Mouse (Mus musculus) kidney, embryonic 16.5 days (tissue): ENCODE measurements at regions not wholly inside any gene's neighbourhood (a gene's known extent, or its start where the extent isn't known, plus 50 kb on each side); places are given as distances from the start of the nearest gene placed in this dataset.

Experiments
- ATAC-seq: fragments of 200-750 bp; cut with Nextera tagmentation; 2 replicates; pipeline ENCODE4 v1.8.0; 2017; ENCODE audit warnings: moderate TSS enrichment; ENCODE audit not compliant: low FRiP score, low TSS enrichment
- H3K27ac ChIP-seq: fragments of 300-500 bp; sonication (generic); 2 replicates; pipeline ENCODE4 v1.5.1; 2014; ENCODE audit warnings: low read length
- H3K27me3 ChIP-seq: fragments of 300-500 bp; sonication (generic); 2 replicates; pipeline ENCODE4 v1.6.1; 2014; ENCODE audit warnings: low read length, control low read depth, mixed read lengths; ENCODE audit not compliant: insufficient read depth
- H3K36me3 ChIP-seq: fragments of 300-500 bp; sonication (generic); 2 replicates; pipeline ENCODE4 v1.6.1; 2014; ENCODE audit warnings: low read length, control low read depth, mixed read lengths; ENCODE audit not compliant: insufficient read depth
- H3K4me1 ChIP-seq: fragments of 300-500 bp; sonication (generic); 2 replicates; pipeline ENCODE4 v1.6.1; 2014; ENCODE audit warnings: low read length, control low read depth, mixed read lengths; ENCODE audit not compliant: insufficient read depth
- H3K4me2 ChIP-seq: fragments of 300-500 bp; sonication (generic); replicated peaks from 2 replicates; pipeline ENCODE4 v1.6.1; 2014; ENCODE audit warnings: low read depth, low read length
- H3K4me3 ChIP-seq: fragments of 300-500 bp; sonication (generic); 2 replicates; pipeline ENCODE4 v1.5.1; 2014; ENCODE audit warnings: mild to moderate bottlenecking, low read length
- H3K9ac ChIP-seq: fragments of 300-500 bp; sonication (generic); replicated peaks from 2 replicates; pipeline ENCODE4 v1.6.1; 2014; ENCODE audit warnings: low read length
- H3K9me3 ChIP-seq: fragments of 300-500 bp; sonication (generic); 2 replicates; pipeline ENCODE4 v1.6.1; 2016; ENCODE audit warnings: low read length, control low read depth
- WGBS: fragments of 180-500 bp; shearing (Covaris S2); extraction: QIAGEN DNeasy Blood & Tissue Kit; methylation state at CpG from one replicate; pipeline ENCODE4 v1.1.7; 2014; 5-methylcytosine and 5-hydroxymethylcytosine counted together

DNA sequence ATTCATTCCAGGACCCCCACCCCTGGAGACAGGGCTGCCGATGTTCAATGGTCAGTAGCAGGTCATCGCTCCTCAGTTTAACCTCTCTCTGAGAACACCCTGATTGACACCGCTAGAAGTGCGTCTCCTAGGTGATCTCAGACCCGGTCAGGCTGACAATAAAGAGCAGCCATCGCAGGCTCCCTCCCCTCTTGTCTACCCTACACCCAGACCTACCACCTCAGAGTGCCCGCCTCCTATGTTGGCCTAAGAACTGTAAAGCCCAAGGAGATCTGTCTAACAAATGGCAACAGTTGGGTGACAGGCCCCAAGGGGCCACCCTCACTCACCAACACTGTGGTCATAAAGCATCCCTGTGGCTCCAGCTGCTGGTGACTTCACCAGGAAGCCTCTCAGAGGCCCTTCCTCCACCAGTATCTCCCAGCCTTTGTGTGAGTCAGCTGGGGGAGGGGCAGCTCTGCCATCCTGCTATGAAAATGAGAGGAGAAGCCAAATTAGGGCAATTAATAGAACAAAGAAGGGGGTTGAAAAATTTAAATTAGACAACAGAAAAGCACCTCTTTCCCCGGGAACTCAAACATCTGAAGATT, 178.8 kb downstream of the Cbln4 start:
- no peak overlapping the region for H3K4me2 ChIP-seq
- H3K36me3 ChIP-seq: no peaks in the 10 kb centered on the region
- H3K27me3 ChIP-seq: no peaks in the 10 kb centered on the region
- H3K27ac ChIP-seq: no peak overlapping the region
- H3K4me3 ChIP-seq: no peak overlapping the region
- H3K9ac ChIP-seq: no peak overlapping the region
- 83% methylated on average over 8 of the region's 8 CpGs for WGBS
- no peaks in the 10 kb centered on the region for H3K9me3 ChIP-seq
- H3K4me1 ChIP-seq: no peaks in the 10 kb centered on the region
- ATAC-seq: no peak

DNA sequence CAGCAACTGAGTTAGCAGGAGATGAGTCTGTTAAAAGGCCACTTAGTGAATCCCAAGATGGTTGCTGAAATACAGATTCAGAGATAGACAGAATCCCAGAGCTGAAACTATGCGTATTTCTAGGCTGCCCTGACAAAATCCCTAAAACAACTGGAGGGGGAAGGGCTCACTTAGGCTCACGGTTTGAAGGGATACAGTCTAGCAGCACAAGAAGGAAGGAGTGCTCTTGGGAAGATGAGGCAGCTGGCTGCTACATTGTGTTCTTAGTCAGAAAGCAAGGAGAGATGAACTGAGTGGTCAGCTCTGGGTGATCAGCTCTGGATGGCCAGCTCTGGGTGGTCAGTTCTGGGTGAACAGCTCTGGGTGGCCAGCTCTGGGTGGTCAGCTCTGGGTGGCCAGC, 180.6 kb downstream of the Cbln4 start:
- no peak overlapping the region for H3K4me2 ChIP-seq
- no peaks in the 10 kb centered on the region for H3K9me3 ChIP-seq
- no peak overlapping the region for H3K27ac ChIP-seq
- ATAC-seq: no peak
- WGBS: 87% methylated on average over 2 of the region's 2 CpGs
- no peaks in the 10 kb centered on the region for H3K4me1 ChIP-seq
- no peak overlapping the region for H3K9ac ChIP-seq
- no peak overlapping the region for H3K4me3 ChIP-seq
- H3K27me3 ChIP-seq: no peaks in the 10 kb centered on the region
- no peaks in the 10 kb centered on the region for H3K36me3 ChIP-seq

DNA sequence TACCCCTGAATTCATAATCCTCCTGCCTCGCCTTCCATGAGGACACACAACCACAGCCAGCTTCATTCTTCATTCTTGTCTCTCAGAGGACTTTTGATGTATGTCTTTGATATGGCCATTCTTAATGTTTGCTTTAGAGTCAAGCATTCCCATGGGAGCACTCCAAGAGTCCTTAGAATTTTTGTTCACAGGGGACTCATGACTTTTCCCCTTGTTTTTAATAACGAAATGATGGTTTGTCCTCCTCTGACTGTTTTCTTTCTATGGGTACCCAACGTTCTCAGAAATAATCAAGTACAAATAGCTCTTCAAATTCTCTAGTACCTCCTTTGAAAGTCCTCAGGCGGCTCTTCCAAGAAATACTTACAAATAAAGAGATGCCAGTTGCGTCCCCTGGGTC, 184.4 kb downstream of the Cbln4 start:
- no peak for ATAC-seq

DNA sequence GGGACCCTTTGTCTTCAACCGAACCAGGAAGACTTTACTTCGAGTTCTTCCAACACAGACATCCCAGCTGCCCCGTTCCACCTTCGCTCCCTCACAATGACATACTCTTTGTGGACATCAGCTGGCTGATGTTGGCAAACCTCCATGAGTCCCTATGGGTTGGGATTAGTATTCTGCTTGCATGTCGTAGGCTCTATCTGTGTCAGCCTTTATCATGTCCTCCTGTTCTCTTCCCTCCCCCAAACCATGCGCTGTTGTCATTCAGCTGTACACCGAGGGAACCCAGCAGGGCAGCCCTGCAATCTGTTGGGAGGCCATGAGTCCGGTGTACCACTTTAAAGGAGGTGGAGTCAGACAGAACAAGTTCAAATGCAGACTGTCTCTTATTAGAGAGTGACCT, 186.8 kb downstream of the Cbln4 start:
- 79% methylated on average over 8 of the region's 8 CpGs for WGBS
- ATAC-seq: no peak
- no peak overlapping the region for H3K9ac ChIP-seq

More for the DNA sequence above, 184.4 kb downstream of the Cbln4 start:
- 75% methylated on average over 5 of the region's 5 CpGs for WGBS
- no peak overlapping the region for H3K4me2 ChIP-seq
- no peaks in the 10 kb centered on the region for H3K27me3 ChIP-seq
- no peak overlapping the region for H3K27ac ChIP-seq
- no peak overlapping the region for H3K4me3 ChIP-seq
- H3K36me3 ChIP-seq: no peaks in the 10 kb centered on the region
- no peaks in the 10 kb centered on the region for H3K4me1 ChIP-seq
- H3K9ac ChIP-seq: no peak overlapping the region
- no peaks in the 10 kb centered on the region for H3K9me3 ChIP-seq

DNA sequence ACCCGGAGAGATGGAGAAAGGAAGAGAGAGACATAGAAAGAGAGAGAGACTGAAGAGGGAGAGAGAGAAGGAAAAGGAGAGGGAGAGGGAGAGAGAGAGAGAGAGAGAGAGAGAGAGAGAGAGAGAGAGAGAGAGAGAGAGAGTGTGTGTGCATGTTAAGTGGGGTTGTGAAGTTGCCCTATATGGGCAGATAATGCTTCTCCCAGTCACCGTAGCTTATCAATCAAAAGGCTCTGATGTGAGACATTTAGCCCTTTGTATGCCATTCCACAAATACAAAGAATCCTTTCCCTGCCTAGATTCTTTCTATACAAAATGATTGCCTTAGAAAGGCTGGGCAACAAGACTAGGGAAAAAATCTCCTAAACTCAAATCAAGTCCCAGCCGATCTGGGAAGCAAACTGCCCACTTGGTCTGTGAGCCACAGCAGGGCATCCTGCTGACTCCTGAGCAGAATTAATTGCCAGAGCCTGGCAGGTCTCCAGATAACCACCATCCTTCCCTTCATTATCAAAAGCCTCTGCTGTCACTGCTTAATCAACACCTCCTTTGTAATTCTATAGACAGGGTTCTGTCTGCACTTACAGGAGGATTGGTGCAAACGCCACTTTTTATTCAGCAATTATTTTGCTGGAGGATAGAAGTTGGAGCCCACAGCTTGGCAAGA, 196.3 kb downstream of the Cbln4 start:
- Histone ChIP-seq H3K9me3 (peaks cover 3% of the 10 kb centered on the region; the same call in 1 of the 2 replicates), H3K27ac (no peak overlapping the region), H3K4me2 (no peak overlapping the region), H3K9ac (no peak overlapping the region), H3K36me3 (no peaks in the 10 kb centered on the region), H3K4me1 (no peaks in the 10 kb centered on the region), H3K4me3 (no peak overlapping the region), H3K27me3 (no peaks in the 10 kb centered on the region)
- 66% methylated on average over 4 of the region's 4 CpGs for WGBS
- no peak for ATAC-seq

More for the DNA sequence above, 186.8 kb downstream of the Cbln4 start:
- no peaks in the 10 kb centered on the region for H3K4me1 ChIP-seq
- no peak overlapping the region for H3K4me2 ChIP-seq
- no peaks in the 10 kb centered on the region for H3K27me3 ChIP-seq
- H3K4me3 ChIP-seq: no peak overlapping the region
- no peak overlapping the region for H3K27ac ChIP-seq
- H3K36me3 ChIP-seq: no peaks in the 10 kb centered on the region
- H3K9me3 ChIP-seq: no peaks in the 10 kb centered on the region

DNA sequence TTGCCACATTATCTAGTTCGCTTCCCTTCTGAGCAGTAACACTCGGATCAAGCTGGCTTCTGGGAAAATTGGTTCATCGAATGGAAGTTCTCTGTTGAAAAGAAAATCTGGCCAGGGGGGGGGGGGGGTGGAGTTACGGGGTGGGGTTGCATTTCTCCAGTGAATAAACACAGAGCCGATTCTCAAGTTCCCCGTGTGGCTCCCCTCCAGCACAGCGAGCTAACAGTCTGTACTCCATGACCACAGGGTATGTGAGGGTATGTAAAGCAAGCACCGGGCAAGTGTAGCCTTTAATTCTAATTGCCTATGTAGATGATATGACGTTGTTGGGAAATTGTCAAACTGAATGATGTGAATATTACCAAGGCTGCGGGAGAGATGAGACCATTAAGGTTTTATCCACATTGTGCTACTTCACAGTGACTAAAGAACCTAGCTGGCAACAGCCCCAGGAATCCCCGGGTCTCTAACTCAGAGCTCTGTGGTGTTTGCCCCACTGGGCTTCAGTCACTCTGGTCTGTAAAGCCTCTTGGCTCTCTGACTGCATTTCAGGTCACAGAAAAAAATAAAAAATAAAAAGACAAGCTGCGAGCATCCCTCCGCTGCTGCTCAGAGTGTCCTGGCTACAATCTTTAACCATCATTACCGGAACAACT, 203.1 kb downstream of the Cbln4 start:
- no peaks in the 10 kb centered on the region for H3K9me3 ChIP-seq
- WGBS: 67% methylated on average over 14 of the region's 14 CpGs
- no peaks in the 10 kb centered on the region for H3K4me1 ChIP-seq
- no peak for ATAC-seq
- H3K27ac ChIP-seq: no peak overlapping the region
- H3K4me3 ChIP-seq: no peak overlapping the region
- H3K27me3 ChIP-seq: no peaks in the 10 kb centered on the region
- H3K4me2 ChIP-seq: no peak overlapping the region
- H3K36me3 ChIP-seq: no peaks in the 10 kb centered on the region
- H3K9ac ChIP-seq: no peak overlapping the region

DNA sequence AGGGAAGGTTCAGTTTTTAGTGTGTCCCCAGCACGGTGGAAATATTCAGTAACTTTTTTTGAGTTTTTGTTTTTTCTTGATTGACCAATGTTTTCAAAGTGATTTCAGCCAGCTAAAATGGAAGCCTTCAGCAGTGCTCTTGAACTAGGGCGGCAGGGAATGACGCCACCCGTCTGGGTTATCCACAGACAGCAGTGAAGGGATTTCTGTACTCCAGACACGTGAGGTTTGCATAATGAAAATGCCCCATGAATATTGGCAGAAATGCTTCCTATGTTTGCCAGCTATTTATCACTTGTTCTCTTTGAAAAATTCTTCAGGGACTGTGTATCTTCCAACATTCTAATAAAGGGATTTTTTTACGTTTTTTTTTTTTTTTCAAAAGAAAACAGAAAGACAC, 221.1 kb downstream of the Cbln4 start:
- Histone ChIP-seq H3K27me3 (no peaks in the 10 kb centered on the region), H3K4me1 (no peaks in the 10 kb centered on the region), H3K4me3 (no peak overlapping the region), H3K4me2 (no peak overlapping the region), H3K36me3 (no peaks in the 10 kb centered on the region), H3K9ac (no peak overlapping the region), H3K27ac (no peak overlapping the region), H3K9me3 (no peaks in the 10 kb centered on the region)
- no peak for ATAC-seq
- 84% methylated on average over 6 of the region's 6 CpGs for WGBS

DNA sequence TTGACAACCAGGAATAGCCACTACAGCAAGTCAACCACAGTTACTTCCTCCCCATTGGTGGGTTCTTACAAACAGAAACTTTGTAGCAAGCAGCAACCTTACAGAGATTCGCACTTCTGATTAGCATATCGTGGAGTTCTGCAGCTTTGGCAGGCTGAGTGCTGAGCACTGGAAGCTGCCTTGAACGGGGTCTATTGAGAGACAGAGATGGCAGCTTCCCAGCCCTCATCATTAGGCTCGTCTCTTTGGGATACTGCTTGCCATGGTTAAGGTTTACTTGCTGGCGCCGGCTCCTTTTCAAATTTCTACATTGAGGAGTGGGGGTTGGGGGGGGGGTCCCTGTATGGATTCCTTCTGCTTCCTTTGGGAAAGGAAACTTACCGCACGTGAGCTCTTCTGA, 224.8 kb downstream of the Cbln4 start:
- no peaks in the 10 kb centered on the region for H3K4me1 ChIP-seq
- no peaks in the 10 kb centered on the region for H3K36me3 ChIP-seq
- H3K9me3 ChIP-seq: no peaks in the 10 kb centered on the region
- H3K9ac ChIP-seq: no peak overlapping the region
- 86% methylated on average over 8 of the region's 8 CpGs for WGBS
- H3K27me3 ChIP-seq: no peaks in the 10 kb centered on the region
- no peak overlapping the region for H3K27ac ChIP-seq
- H3K4me3 ChIP-seq: no peak overlapping the region
- no peak overlapping the region for H3K4me2 ChIP-seq
- no peak for ATAC-seq

DNA sequence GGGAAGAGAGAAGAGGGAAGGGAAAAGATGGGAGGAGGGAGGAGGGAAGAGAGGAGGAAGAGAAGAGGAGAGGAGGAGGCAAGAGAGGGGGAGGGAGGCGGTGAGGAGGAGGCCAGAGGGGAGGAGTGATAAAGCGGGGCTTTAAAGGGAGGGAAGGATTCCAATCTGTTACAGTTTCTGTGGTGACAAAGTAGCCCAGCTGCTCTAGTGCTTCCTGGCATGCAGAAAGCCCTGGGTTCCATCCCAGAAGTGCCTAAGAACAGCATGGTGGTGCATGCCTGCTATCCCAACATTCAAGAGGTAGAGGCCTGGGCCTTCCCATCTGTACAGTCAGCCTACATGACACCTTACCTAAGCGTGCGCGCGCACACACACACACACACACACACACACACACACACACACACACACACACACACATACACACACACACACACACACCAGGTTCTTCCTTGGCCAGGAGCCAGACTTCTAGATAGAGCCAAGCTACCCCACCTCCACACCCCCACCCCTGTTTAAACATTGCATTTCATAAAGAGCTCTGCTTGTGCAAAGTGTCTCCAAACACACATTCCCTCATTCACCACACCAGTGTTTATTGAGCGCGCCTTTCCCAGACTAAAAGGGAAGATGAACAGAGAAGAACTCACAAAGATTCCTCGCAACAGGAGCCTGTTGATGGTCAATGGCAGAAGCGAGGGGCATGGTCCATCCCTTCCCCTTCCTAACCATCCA, 226.4 kb downstream of the Cbln4 start:
- 79% methylated on average over 10 of the region's 10 CpGs for WGBS
- no peaks in the 10 kb centered on the region for H3K4me1 ChIP-seq
- no peak overlapping the region for H3K4me3 ChIP-seq
- H3K4me2 ChIP-seq: no peak overlapping the region
- peak; percentile 6; the same call in 1 of the 2 replicates for ATAC-seq
- no peak overlapping the region for H3K9ac ChIP-seq
- H3K36me3 ChIP-seq: no peaks in the 10 kb centered on the region
- no peak overlapping the region for H3K27ac ChIP-seq
- no peaks in the 10 kb centered on the region for H3K27me3 ChIP-seq
- H3K9me3 ChIP-seq: no peaks in the 10 kb centered on the region

DNA sequence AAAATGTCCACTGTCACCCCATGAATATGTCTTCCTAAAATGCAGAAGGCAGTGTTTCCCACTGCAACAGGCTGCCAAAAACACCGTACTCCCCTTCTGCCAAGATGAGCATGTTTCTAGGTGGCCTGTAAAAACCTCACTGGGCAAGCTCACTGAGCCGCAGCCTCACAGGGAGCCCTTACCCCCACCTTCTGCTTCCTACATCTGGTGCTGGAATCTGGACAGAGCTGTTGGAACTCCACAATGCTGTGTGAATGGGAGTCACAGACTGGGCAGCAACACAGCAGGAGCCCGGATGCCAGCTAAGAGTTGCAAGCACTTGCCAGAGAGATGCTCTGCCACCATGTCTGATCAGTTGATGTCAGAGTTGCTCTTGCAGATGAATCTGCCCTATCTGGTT, 230.6 kb downstream of the Cbln4 start:
- no peaks in the 10 kb centered on the region for H3K4me1 ChIP-seq
- WGBS: 74% methylated on average over 3 of the region's 3 CpGs
- no peak overlapping the region for H3K27ac ChIP-seq
- ATAC-seq: no peak
- no peaks in the 10 kb centered on the region for H3K9me3 ChIP-seq
- H3K9ac ChIP-seq: no peak overlapping the region
- H3K4me2 ChIP-seq: no peak overlapping the region
- no peaks in the 10 kb centered on the region for H3K36me3 ChIP-seq
- H3K27me3 ChIP-seq: no peaks in the 10 kb centered on the region
- H3K4me3 ChIP-seq: no peak overlapping the region
